Mouse (Mus musculus): ENCODE data around the gene Tspan18.

DNA sequence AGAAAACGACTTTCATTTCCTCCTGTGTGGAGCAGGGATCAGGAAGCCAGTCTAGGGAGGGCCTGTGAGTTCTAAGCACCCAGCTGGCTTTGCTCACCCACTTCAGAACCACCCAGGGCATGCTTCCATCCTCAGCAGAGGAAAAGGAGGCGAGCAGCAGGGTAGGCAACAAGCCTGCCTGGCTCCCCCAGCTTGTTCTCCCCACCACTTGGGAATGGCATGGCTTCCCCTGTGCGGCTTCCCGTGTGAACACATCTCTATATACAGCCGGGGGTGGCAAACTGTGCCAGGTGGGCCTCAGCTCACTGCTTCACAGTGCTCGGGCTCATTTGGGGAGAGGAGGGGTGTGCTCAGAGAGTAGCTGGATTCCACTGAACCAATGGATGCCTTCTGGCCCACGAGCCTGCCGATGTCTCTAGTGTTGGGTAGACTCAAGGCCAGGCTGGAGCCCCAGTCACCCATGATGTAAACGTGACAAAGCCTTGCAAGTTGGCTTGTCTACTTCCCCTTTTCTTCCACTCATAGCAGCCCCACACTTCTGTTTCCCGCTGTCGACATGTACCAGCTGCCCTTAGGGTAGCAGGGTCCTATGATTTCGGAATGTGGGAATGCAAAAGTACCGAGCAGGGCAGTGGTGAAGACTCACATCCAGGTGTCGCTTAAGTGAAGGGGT is 167.4 kb downstream of the Tspan18 start:
- TF ChIP-seq POLR2A (IDR thresholded peaks at IDR 0.05; ENCODE audit: low read depth, low read length) (no peak), ELF1 (IDR thresholded peaks at IDR 0.05; ENCODE audit: low read depth, low read length) (no peak), CTCF (conservative IDR thresholded peaks at IDR 0.05 in 1 of 2, IDR thresholded peaks at IDR 0.05 in 1 of 2; ENCODE audit: low read depth in 2 of 2, low read length in 2 of 2) (no peak), USF1 (IDR thresholded peaks at IDR 0.05; ENCODE audit: low read depth, low read length) (no peak), NRF1 (IDR thresholded peaks at IDR 0.05; ENCODE audit: low read depth, low read length) (no peak), RAD21 (IDR thresholded peaks at IDR 0.05; ENCODE audit: low read depth, low read length) (no peak), ZC3H11A (IDR thresholded peaks at IDR 0.05; ENCODE audit: low read depth, low read length) (no peak), SMC3 (IDR thresholded peaks at IDR 0.05; ENCODE audit: low read depth, low read length) (no peak), CHD1 (IDR thresholded peaks at IDR 0.05; ENCODE audit: low read depth, low read length) (no peak), SIN3A (IDR thresholded peaks at IDR 0.05; ENCODE audit: low read length) (no peak)

Measured in CH12.LX (cell line).